Mouse (Mus musculus) T-helper 17 cell (primary cell): ENCODE data around the gene Gm11549.

Experiments
- in situ Hi-C, 2 experiments: fragments of 300-600 bp; cut with MboI, MseI; formaldehyde crosslinking; loops; 1 replicate in 1 of 2; 2 replicates in 1 of 2; pipeline ENCODE4 v1.15.1; 2025; ENCODE audit warnings: high pct_unique_total_duplicates in 2 of 2

Gm11549 gene

GRCm38 (mm10) chr3:36521073-36522060 lies at the start of gene Gm11549:
Gm11549 (minus strand) TSS chr3:36521813.
- in situ Hi-C loops = no loop called here

DNA sequence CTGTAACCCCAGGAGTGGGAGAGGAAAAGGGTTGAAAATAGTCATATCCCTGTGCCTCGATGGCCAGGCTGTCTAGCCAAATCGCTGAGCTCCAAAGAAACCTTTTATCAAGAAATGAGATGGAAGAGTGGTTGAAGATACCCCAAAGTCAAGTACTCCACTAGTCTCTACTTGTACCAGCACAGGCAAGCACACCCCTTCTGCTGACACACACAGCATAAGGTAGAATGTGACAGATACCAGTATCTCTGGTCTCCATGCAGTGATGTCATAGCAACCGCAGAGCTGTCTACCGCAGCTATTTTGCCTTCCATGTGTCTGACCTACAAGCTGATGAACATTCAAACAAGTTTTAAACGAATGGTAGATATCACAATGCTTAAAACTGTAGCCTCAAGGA lies 48.2 kb upstream of the Gm11549 start:
- in situ Hi-C loops = no loop called here

GRCm38 (mm10) chr3:36563666-36564065 lies 42.1 kb upstream of the Gm11549 start:
- in situ Hi-C loops = no loop called here

- in situ Hi-C loops = loop anchor here in 1 of 2 experiments (5.0 to 10.0 kb wide), 2 partner anchors 82 to 315 kb away; partner anchors contain the start of genes 1810062G17Rik and Anxa5
Measured at GRCm38 (mm10) chr3:36559606-36560005, 38.0 kb upstream of the Gm11549 start.

DNA sequence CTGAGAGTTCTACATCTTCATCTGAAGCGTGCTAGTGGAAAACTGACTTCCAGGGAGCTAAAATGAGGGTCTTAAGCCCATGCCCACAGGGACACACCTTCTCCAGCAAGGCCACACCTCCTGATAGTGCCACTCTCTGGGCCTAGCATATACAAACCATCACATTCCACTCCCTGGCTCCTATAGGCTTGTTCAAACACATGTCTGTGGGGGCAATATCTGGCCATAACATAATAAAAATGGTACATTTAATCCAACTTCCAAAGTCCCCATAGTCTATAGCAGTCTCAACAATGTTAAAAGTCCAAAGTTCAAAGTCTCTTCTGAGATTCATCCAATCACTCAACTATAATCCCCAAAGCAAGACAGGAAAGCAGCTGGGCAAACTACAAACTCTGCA lies 36.0 kb upstream of the Gm11549 start:
- in situ Hi-C loops = loop anchor here in 1 of 2 experiments (5.0 to 10.0 kb wide), 2 partner anchors 80 to 317 kb away; partner anchors contain the start of genes 1810062G17Rik and Anxa5

DNA sequence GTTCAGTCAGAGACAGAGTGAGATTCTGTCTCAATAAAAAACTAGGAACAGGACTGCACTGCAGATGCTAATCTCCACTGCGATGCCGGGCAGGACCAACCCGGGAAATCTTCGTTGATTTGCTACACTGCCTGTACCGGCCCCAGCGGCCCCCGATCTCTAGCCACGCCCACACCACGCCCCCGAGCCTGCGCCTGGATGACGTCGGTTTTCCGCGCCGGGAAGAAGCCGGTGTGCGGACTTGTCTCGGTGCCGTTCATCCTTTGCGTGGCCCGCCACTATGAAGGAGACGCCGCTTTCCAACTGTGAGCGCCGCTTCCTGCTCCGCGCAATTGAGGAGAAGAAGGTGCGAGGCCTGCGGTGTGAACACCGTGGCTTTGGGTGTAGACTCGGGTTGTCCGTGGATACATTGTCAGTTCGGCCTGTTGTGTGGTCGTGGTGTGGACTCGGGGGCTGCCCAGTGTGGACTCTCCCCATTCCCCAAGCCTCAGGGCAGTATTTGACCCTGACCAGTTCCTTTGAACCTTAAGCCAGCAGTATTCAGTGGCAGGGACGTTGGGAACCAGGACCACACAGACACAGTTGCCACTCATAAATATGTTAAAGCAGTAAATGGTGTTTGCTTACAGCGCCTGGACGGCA lies 30.9 kb upstream of the Gm11549 start, which contains the start of gene Exosc9:
TSS of gene Exosc9 (plus strand) at position 201 of the 642 bp plus-strand sequence.
- in situ Hi-C loops = loop anchor here in 1 of 2 experiments (10.0 kb wide), 1 partner anchor 322 kb away; no protein-coding TSS in a partner anchor

GRCm38 (mm10) chr3:36551851-36552384 lies 30.3 kb upstream of the Gm11549 start:
- in situ Hi-C loops = loop anchor here in 1 of 2 experiments (10.0 kb wide), 1 partner anchor 323 kb away; no protein-coding TSS in a partner anchor

DNA sequence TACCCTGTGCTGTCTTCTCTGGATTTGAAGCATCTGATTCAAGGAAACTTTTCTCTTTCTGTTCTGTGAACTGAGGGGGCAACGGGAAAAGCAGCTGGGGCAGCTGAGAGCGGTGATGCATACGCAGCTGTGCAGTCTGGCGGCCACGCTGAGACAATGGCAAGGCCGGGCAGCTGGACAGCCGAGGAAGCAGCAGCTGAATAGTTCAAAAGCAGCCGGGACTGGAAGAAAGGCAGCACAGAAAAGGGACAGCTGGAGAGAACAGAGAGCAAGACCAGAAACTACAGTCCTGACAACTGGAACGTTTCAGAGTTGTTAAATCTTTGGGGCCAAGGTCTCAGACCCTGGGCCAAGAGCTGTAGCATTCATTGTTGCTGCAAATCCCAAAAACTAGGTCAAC lies 29.7 kb upstream of the Gm11549 start:
- in situ Hi-C loops = loop anchor here in 1 of 2 experiments (10.0 kb wide), 1 partner anchor 323 kb away; no protein-coding TSS in a partner anchor

DNA sequence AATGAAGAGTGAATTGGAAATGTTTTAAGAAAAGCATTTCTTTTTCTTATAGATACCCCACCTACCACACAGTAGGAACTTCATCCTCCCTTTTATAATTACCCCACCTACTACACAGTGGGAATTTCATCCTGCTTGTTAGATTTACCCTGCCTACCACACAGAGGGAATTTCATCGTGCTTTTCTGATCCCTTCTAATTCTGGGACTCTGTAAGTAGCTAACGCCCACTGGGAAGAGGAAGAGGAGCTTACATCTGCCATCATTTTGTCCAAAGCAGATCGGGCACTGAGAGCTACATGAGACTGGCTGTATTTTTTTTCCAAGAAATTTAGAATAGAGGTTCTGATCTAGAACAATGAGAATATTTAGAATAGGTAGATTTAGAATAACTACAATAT lies 23.3 kb upstream of the Gm11549 start:
- in situ Hi-C loops = no loop called here

- in situ Hi-C loops = no loop called here
Measured at GRCm38 (mm10) chr3:36541399-36541798, 19.8 kb upstream of the Gm11549 start.

DNA sequence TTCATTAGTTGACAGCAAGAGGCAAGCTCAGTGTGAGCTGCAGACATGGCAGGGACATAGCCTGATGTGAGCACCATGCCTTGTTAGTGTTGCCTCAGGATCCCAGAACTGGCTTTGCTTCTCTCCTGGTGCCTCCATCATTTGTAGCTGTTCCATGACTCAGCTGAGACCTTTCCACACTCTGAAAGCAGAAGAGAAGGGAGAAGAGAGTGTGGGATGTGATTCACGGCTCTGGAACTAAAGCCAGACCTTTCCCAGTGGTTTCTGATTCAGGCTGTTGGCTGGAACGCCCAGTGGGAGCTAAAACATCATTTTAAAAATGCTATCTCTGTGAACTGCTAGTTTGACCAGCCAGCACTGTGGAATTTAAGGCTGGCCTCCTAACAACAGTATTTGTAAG lies 19.1 kb upstream of the Gm11549 start:
- in situ Hi-C loops = no loop called here

DNA sequence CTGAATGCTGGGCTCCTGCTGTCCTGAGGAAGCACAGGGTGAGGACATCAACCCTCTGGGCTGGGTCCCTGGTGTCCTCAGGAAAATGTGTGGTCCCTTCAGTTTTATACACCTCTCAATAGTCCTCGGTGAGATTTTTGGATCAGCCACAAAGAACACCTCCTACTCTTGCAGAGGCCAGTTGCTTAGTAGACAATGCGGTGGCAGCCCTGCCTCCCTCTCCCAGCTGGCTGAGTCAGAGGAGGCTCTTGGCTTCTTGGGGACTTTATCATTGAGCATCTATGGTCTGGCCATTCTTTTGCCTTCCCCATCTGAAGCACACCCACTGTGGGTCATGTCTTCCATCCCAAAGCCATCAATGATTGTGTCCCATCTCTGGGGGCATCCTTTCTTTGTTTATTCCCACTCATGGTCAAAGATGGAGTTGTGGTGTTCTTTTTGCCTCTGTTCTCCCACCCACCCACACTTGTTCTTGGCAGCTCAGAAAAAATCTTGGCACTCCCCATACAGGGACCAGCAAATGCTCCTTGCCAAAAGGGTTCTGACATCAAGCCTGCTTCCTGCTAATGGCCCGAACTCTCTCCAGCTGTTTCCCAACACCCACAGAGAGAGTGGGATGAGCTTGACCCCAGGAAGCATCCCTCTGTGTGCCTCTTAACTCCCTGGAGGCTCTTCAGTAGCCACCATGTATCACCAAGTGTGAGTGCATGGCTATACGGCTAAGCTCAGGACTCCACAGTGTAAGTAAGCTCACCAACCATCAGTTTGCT lies 16.3 kb upstream of the Gm11549 start:
- in situ Hi-C loops = loop anchor here in 1 of 2 experiments (5.0 kb wide), 1 partner anchor 71 kb away; no protein-coding TSS in a partner anchor

- in situ Hi-C loops = loop anchor here in 1 of 2 experiments (5.0 kb wide), 1 partner anchor 69 kb away; no protein-coding TSS in a partner anchor
Measured at GRCm38 (mm10) chr3:36536041-36536440, 14.4 kb upstream of the Gm11549 start.

DNA sequence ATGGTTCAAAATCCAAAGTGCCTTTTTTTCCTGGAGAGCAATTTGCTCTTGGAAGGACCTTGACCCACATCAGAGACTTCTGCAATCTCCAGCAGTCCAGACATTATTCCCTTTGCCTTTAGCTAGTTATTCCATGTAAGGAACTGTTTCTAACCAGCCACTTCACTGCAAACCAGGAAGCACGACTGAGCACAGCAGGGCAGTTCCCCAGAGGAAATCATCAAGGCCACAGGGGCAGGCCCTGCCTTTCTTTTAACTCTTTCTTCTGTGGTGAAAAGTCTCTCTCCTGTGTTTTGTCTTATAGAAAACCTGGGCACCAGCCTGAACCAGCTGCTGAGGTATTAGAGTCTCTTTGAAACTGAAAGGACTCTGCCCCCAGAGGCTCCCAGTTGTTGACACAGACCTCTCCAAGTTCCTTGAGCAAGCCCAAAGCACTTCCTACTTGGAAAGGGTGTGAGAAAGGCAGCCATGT lies 11.6 kb upstream of the Gm11549 start:
- in situ Hi-C loops = no loop called here

GRCm38 (mm10) chr3:36532738-36533137 lies 11.1 kb upstream of the Gm11549 start:
- in situ Hi-C loops = no loop called here

- in situ Hi-C loops = no loop called here
Measured at GRCm38 (mm10) chr3:36531979-36532542, 10.4 kb upstream of the Gm11549 start.

DNA sequence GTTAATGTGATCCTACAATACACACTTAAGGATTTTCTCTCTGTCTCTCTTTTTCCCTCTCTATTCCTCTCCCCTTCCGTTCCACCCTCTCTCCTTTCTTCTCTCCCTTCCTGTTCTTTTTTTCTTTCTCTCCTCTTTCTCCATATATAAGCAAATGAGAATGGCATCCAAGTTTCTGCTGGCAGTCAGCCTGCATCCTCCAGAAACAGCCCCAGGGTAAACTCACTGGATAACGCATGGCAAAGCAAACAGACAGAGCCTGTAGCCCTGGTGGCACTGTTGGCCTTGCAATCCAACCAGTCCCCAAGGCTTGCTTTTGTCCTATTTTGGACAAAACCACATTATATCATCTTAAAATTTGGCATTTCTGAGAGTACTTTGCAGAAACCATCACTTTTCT lies 9.6 kb upstream of the Gm11549 start:
- in situ Hi-C loops = no loop called here

GRCm38 (mm10) chr3:36530781-36531180 lies 9.2 kb upstream of the Gm11549 start:
- in situ Hi-C loops = no loop called here

GRCm38 (mm10) chr3:36530345-36530744 lies 8.7 kb upstream of the Gm11549 start:
- in situ Hi-C loops = no loop called here

DNA sequence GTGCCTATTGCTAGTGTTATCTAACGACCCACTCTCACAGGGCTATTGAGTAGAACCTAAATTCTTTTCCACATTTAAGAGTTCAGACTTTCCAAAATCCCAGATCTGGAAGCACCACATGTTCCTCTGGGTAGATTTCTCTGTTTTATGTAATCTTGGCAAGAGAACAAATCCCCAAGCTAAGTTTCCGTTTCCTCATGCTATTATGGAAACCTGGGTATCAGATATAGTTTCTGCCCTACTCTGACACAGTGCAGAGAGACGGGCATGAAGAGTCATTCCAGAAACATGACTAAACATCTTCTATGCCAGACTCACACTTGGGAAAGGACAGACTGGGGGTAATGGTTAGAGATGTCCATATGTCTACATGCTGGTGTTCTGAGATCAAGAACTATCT lies 2.9 kb upstream of the Gm11549 start:
- in situ Hi-C loops = no loop called here
